Mouse (Mus musculus) neural tube, embryonic 14.5 days (tissue): ENCODE measurements around the gene Nfil3. TPM values are rescaled to one million over a fixed set of nuclear protein-coding genes. Genes with fewer than 3 reads are reported as not detected.
A peak's percentile ranks its signal among the peaks of the same experiment; 100 is the strongest.

Source experiments
- ATAC-seq: fragments of 200-750 bp; cut with Nextera tagmentation; 2 replicates; pipeline ENCODE4 v1.8.0; 2017; ENCODE audit warnings: low read depth, mild to moderate bottlenecking, moderate TSS enrichment, moderate library complexity
- H3K27ac ChIP-seq: fragments of 300-500 bp; sonication (generic); 2 replicates; pipeline ENCODE4 v1.5.1; 2014; ENCODE audit warnings: low read depth, mild to moderate bottlenecking, control low read depth, low read length, moderate library complexity, mixed read lengths
- H3K27me3 ChIP-seq: fragments of 300-500 bp; sonication (generic); 2 replicates; pipeline ENCODE4 v1.6.1; 2014; ENCODE audit warnings: low read length; ENCODE audit not compliant: control insufficient read depth, insufficient read depth
- H3K36me3 ChIP-seq: fragments of 300-500 bp; sonication (generic); 2 replicates; pipeline ENCODE4 v1.6.1; 2014; ENCODE audit warnings: low read length, mixed read lengths; ENCODE audit not compliant: control insufficient read depth, insufficient read depth
- H3K4me1 ChIP-seq: fragments of 300-500 bp; sonication (generic); 2 replicates; pipeline ENCODE4 v1.6.1; 2014; ENCODE audit warnings: low read length; ENCODE audit not compliant: control insufficient read depth, insufficient read depth
- H3K4me2 ChIP-seq: fragments of 300-500 bp; sonication (generic); 2 replicates; pipeline ENCODE4 v1.6.1; 2014; ENCODE audit warnings: mild to moderate bottlenecking, low read depth, low read length, control low read depth
- H3K4me3 ChIP-seq: fragments of 300-500 bp; sonication (generic); 2 replicates; pipeline ENCODE4 v1.5.1; 2014; ENCODE audit warnings: low read depth, low read length, control low read depth, mixed read lengths
- H3K9ac ChIP-seq: fragments of 300-500 bp; sonication (generic); replicated peaks from 2 replicates; pipeline ENCODE4 v1.6.1; 2014; ENCODE audit warnings: low read depth, mild to moderate bottlenecking, control low read depth, low read length, mixed read lengths
- H3K9me3 ChIP-seq: fragments of 300-500 bp; sonication (generic); 2 replicates; pipeline ENCODE4 v1.6.1; 2016; ENCODE audit warnings: low read length; ENCODE audit not compliant: control insufficient read depth
- WGBS: fragments of 180-500 bp; shearing (Covaris S2); extraction: QIAGEN DNeasy Blood & Tissue Kit; methylation state at CpG from one replicate; pipeline ENCODE4 v1.1.7; 2014; 5-methylcytosine and 5-hydroxymethylcytosine counted together
- polyA plus RNA-seq: library from polyadenylated mRNA; unstranded; fragments of >200 nt; fragmentation: Nextera tagmentation; extraction: Ambion mirVana; gene quantifications from 2 replicates; pipeline ENCODE4 v1.2.1, GENCODE M21; 2014

Gene Nfil3
- polyA plus RNA-seq, 1 experiment from 2014 or later: 49.5 TPM

GRCm38 (mm10) chr13:52930582-52930981 lies 50.3 kb downstream of the Nfil3 start:
- Histone ChIP-seq H3K9ac (no peak overlapping the region), H3K36me3 (no peaks in the 10 kb centered on the region), H3K4me3 (no peak overlapping the region), H3K27ac (no peak overlapping the region), H3K4me1 (peaks cover 17% of the 10 kb centered on the region), H3K27me3 (no peaks in the 10 kb centered on the region), H3K9me3 (no peaks in the 10 kb centered on the region), H3K4me2 (no peak overlapping the region)
- 46% methylated on average over 10 of the region's 10 CpGs for WGBS
- no peak for ATAC-seq

GRCm38 (mm10) chr13:52929209-52930171 lies 51.4 kb downstream of the Nfil3 start, which contains the start of gene Auh:
Auh (minus strand) TSS chr13:52929681.
- Histone ChIP-seq H3K4me3 (peak within 1 kb of the TSS; percentile 70), H3K4me2 (peak within 1 kb of the TSS; percentile 41), H3K27ac (peak within 1 kb of the TSS; percentile 73), H3K27me3 (no peaks in the 10 kb centered on the region), H3K36me3 (no peaks in the 10 kb centered on the region), H3K9me3 (no peaks in the 10 kb centered on the region), H3K4me1 (peaks cover 17% of the 10 kb centered on the region), H3K9ac (peak within 1 kb of the TSS; percentile 69)
- ATAC-seq: peak; percentile 97
- WGBS: under 1% methylated on average over 60 of the region's 63 CpGs

- 69% methylated on average over 9 of the region's 9 CpGs for WGBS
- H3K27me3 ChIP-seq: no peaks in the 10 kb centered on the region
- H3K4me1 ChIP-seq: peaks cover 17% of the 10 kb centered on the region
- H3K4me2 ChIP-seq: peak overlapping the region; percentile 41
- H3K4me3 ChIP-seq: peak overlapping the region; percentile 70; the same call in 1 of the 2 replicates
- H3K9ac ChIP-seq: no peak overlapping the region; the same call in 1 of the 2 replicates
- H3K27ac ChIP-seq: no peak overlapping the region
- no peak for ATAC-seq
- H3K9me3 ChIP-seq: no peaks in the 10 kb centered on the region
- no peaks in the 10 kb centered on the region for H3K36me3 ChIP-seq
These were observed 52.5 kb downstream of the Nfil3 start for GRCm38 (mm10) chr13:52928392-52928791.

DNA sequence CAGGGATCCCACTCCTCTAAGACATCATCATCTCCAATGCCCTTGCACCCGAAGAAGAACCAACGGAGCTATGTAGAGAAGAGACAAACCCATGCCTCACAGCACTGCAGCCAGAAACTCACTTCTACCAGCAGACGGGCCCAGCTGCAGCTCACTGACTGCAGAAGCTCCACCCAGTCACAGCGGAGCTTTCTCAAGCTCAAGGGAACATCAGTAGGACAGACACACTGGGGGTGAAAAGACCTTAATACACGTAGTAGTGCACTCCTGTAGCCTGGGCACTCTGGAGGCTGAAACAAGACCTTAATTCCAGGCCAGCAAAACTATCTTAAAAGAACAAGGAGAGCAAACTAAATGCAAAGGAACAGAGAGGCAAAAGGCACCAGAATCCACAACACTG lies 56.4 kb downstream of the Nfil3 start:
- no peak overlapping the region for H3K27ac ChIP-seq
- H3K36me3 ChIP-seq: no peaks in the 10 kb centered on the region
- H3K4me1 ChIP-seq: peaks cover 14% of the 10 kb centered on the region
- no peaks in the 10 kb centered on the region for H3K27me3 ChIP-seq
- no peak overlapping the region for H3K9ac ChIP-seq
- 75% methylated on average over 5 of the region's 5 CpGs for WGBS
- H3K9me3 ChIP-seq: no peaks in the 10 kb centered on the region
- ATAC-seq: no peak
- H3K4me3 ChIP-seq: no peak overlapping the region
- H3K4me2 ChIP-seq: no peak overlapping the region

- Histone ChIP-seq H3K4me2 (no peak overlapping the region), H3K27ac (no peak overlapping the region), H3K36me3 (no peaks in the 10 kb centered on the region), H3K4me1 (no peaks in the 10 kb centered on the region), H3K4me3 (no peak overlapping the region), H3K9ac (no peak overlapping the region), H3K27me3 (no peaks in the 10 kb centered on the region), H3K9me3 (no peaks in the 10 kb centered on the region)
- no peak for ATAC-seq
- 92% methylated on average over 8 of the region's 8 CpGs for WGBS
These were observed 58.9 kb downstream of the Nfil3 start for GRCm38 (mm10) chr13:52921966-52922365.

DNA sequence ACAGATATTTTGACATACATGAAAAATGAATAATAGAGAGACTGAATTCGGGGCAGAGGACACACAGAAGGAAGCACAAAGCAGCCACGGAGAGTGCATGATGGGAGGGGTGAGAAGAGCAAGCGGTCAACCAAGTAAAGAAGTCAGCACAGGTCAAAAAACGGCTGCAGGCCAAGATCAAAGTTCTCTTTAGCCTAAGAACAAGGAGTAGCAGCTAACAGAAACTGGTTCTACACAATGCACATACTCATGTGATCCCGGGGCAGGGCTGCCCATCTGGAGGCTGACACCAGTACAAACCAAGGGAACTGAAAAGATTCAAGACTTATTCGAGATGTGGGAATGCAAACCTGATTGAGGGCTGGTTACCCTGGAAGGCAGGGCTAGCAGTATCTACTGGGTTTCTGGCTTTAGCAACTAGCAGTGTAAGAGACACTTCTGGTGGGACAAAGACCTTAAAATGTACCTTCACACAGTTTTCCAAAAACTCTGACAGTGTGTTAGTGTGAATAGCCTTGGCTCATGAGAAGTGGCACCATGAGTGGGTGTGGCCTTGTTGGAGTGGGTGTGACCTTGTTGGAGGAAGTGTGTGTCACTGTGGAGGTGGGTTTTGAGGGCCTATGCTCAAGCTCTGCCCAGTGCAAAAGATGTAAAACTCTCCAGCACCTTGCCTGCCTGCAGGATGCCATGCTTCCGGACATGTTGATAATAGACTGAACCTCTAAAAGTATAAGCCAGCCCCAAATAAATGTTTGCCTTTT lies 59.6 kb downstream of the Nfil3 start:
- Histone ChIP-seq H3K4me2 (no peak overlapping the region), H3K9ac (no peak overlapping the region), H3K27me3 (no peaks in the 10 kb centered on the region), H3K4me1 (peaks cover 4% of the 10 kb centered on the region; the same call in 1 of the 2 replicates), H3K9me3 (no peaks in the 10 kb centered on the region), H3K36me3 (no peaks in the 10 kb centered on the region), H3K4me3 (no peak overlapping the region), H3K27ac (no peak overlapping the region)
- 85% methylated on average over 7 of the region's 7 CpGs for whole genome bisulfite sequencing
- ATAC-seq: no peak

DNA sequence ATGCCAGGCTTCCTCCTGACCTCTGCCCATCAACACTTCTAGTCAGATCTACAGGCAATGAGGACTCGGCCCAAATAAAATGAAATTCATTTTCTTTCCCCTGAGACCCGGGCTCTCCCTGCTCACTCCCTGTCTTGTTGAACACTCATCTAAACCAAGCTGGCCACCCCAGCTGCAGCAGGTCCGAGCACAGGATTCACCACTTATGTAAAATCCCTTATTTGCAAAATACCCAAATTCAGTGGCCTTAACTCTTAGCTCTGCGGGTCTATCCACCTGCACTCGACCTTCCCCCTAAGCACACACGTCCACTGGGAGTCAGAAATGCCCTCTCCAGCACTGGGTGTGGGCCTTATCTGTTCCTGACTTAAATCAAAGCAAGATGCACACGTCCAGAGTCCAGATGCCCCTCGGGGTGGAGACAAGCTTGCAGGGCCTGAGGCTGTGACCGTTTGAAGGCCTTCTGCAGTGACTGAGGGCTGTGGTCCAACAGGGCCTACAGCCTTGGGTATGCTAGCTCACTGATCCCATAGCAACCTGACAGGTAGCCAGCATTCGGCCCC lies 61.0 kb downstream of the Nfil3 start:
- Histone ChIP-seq H3K9ac (0 out of 2 replicates have a peak overlapping the region, but pooled peaks have one; percentile 18), H3K4me2 (no peak overlapping the region), H3K27ac (no peak overlapping the region), H3K4me3 (no peak overlapping the region), H3K27me3 (no peaks in the 10 kb centered on the region), H3K36me3 (no peaks in the 10 kb centered on the region), H3K9me3 (no peaks in the 10 kb centered on the region), H3K4me1 (peaks cover 6% of the 10 kb centered on the region; the same call in 1 of the 2 replicates)
- 87% methylated on average over 10 of the region's 10 CpGs for WGBS
- no peak for ATAC-seq

DNA sequence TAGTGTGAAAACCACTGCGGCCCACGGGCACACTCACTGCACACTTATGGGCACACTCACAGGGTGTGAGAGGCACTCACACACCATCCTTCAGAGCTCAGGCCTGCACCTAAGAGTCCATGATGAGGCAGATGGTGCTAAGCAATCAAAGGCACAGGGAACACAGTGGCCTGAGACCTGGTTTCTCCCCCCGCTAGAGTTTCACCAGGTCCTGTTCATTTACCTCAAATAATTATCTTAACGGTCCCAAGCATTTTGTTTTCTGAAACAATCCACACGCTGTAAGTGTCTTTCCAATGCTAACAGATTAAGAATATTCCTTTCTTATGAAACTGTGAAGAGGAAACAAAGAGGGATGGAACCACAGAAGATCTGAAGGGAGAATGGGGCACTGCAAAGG lies 62.5 kb downstream of the Nfil3 start:
- peaks cover 10% of the 10 kb centered on the region; the same call in 1 of the 2 replicates for H3K4me1 ChIP-seq
- 93% methylated on average over 5 of the region's 5 CpGs for WGBS
- H3K4me2 ChIP-seq: no peak overlapping the region

More for the DNA sequence above, 62.5 kb downstream of the Nfil3 start:
- no peak for ATAC-seq
- Histone ChIP-seq H3K9me3 (no peaks in the 10 kb centered on the region), H3K9ac (no peak overlapping the region), H3K27ac (no peak overlapping the region), H3K36me3 (no peaks in the 10 kb centered on the region), H3K4me3 (no peak overlapping the region), H3K27me3 (no peaks in the 10 kb centered on the region)
